Mouse (Mus musculus): ENCODE measurements around the gene Spats1. TPM values are rescaled to one million over a fixed set of nuclear protein-coding genes. Genes with fewer than 3 reads are reported as not detected.

Gene Spats1
- polyA plus RNA-seq, 2 experiments = 0.06 TPM

- Histone ChIP-seq H3K9me3 (ENCODE audit: control insufficient read depth, low read length) (no peaks in the 10 kb centered on the region), H3K27ac (no peak overlapping the region), H3K4me2 (ENCODE audit: low read depth) (no peak overlapping the region), H3K4me1 (replicated peaks; ENCODE audit: control insufficient read depth in 2 of 2, insufficient read depth in 2 of 2, low read length in 1 of 2) (no peaks in the 10 kb centered on the region), H3K4me3 (ENCODE audit: insufficient read depth in 1 of 2, low read depth in 2 of 2, low read length in 2 of 2) (no peak overlapping the region), H3K9ac (replicated peaks) (no peak overlapping the region), H3K27me3 (ENCODE audit: control insufficient read depth, insufficient read depth, low read length) (no peaks in the 10 kb centered on the region), H3K36me3 (replicated peaks; ENCODE audit: control insufficient read depth, insufficient read depth, low read depth) (no peaks in the 10 kb centered on the region)
- DNase-seq (ENCODE audit: low read depth in 3 of 3, low spot score in 3 of 3) = no peak
- ATAC-seq (ENCODE audit: insufficient read depth) = no peak
- WGBS (ENCODE audit: insufficient replicate concordance) = 53% methylated on average over 13 of the region's 13 CpGs
- no peak for TF ChIP-seq EP300 (IDR thresholded peaks at IDR 0.05; ENCODE audit: low read depth)
- no peak for TF ChIP-seq CTCF (IDR thresholded peaks at IDR 0.05; ENCODE audit: low read depth)
Observed at GRCm38 (mm10) chr17:45490532-45491154, 15.4 kb upstream of the Spats1 start.

DNA sequence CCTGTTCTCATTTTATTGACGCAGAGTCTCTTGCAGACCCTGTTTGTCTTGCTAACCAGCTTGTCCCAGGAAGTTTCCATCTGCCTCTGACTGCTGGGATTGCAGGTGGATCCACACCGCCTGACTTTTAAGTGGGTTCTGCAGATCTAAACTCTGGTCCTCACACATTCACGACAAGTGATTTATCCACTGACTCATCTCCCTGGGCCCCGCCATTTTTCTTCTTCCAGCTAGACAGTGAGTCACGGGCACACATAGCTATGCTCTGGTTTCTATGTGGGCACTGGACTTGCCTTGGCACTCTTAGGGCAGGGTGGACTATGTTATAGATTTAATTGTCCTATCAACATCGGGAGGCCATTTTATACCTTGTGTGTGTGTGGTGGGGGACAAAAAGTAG lies 14.5 kb upstream of the Spats1 start:
- Histone ChIP-seq H3K27ac (no peak overlapping the region), H3K4me3 (ENCODE audit: insufficient read depth in 1 of 2, low read depth in 2 of 2, low read length in 2 of 2) (no peak overlapping the region), H3K27me3 (ENCODE audit: control insufficient read depth, insufficient read depth, low read length) (no peaks in the 10 kb centered on the region), H3K4me2 (ENCODE audit: low read depth) (no peak overlapping the region), H3K9me3 (ENCODE audit: control insufficient read depth, low read length) (no peaks in the 10 kb centered on the region), H3K9ac (replicated peaks) (no peak overlapping the region), H3K36me3 (replicated peaks; ENCODE audit: control insufficient read depth, insufficient read depth, low read depth) (no peaks in the 10 kb centered on the region), H3K4me1 (replicated peaks; ENCODE audit: control insufficient read depth in 2 of 2, insufficient read depth in 2 of 2, low read length in 1 of 2) (no peaks in the 10 kb centered on the region)
- ATAC-seq (ENCODE audit: insufficient read depth) = no peak
- TF ChIP-seq CTCF (IDR thresholded peaks at IDR 0.05; ENCODE audit: low read depth) (no peak), EP300 (IDR thresholded peaks at IDR 0.05; ENCODE audit: low read depth) (no peak)
- 66% methylated on average over 6 of the region's 6 CpGs for WGBS (ENCODE audit: insufficient replicate concordance)
- no peak for DNase-seq (ENCODE audit: low read depth in 3 of 3, low spot score in 3 of 3)

DNA sequence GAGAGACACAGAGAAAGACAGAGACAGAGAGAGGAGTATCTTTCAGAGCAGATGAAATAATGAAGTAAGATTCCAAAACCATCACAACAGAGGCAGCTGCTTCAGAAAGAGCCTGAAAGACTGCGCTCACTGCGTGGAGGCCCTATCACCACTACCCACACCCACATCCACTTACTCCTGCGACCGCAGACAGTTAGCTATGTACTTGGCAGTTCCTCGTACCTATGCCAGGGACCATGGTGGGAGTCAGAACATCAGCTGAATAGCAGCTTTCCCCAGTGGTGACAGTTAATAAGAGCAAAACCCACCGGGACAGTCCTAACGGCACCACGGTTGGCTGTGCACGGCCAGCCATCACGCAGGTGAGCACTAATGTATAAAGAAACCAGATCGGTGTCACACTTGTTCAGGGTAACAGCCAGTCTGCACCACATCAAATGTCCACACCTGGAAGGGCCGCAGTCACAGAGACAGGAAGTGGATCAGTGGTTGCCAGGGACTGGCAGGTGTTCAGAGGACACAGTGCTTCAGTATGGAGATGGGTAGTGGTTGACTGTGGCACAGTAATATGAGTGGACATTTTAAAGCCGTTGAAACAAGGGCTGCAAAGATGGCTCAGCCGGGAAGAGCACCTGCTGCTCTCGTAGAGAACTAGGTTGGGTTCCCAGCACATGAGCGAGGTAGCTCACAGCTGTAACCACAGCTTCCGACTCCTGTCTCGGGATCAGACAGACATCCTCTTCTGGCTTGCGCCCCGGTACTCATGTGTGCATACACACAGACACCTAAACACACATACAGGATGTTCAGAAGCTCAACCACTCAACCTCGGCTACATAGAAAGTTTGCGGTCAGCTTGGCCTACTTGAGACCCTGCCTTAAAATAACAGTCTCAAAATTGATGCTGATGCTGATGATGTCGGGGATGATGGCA lies 13.4 kb upstream of the Spats1 start:
- Histone ChIP-seq H3K27me3 (ENCODE audit: control insufficient read depth, insufficient read depth, low read length) (no peaks in the 10 kb centered on the region), H3K9ac (replicated peaks) (no peak overlapping the region), H3K9me3 (ENCODE audit: control insufficient read depth, low read length) (no peaks in the 10 kb centered on the region), H3K4me3 (ENCODE audit: insufficient read depth in 1 of 2, low read depth in 2 of 2, low read length in 2 of 2) (no peak overlapping the region), H3K4me2 (ENCODE audit: low read depth) (no peak overlapping the region), H3K4me1 (replicated peaks; ENCODE audit: control insufficient read depth in 2 of 2, insufficient read depth in 2 of 2, low read length in 1 of 2) (no peaks in the 10 kb centered on the region), H3K36me3 (replicated peaks; ENCODE audit: control insufficient read depth, insufficient read depth, low read depth) (no peaks in the 10 kb centered on the region), H3K27ac (no peak overlapping the region)
- DNase-seq (ENCODE audit: low read depth in 3 of 3, low spot score in 3 of 3) = no peak
- 62% methylated on average over 23 of the region's 23 CpGs for WGBS (ENCODE audit: insufficient replicate concordance)
- TF ChIP-seq EP300 (IDR thresholded peaks at IDR 0.05; ENCODE audit: low read depth) (no peak), CTCF (IDR thresholded peaks at IDR 0.05; ENCODE audit: low read depth) (no peak)
- ATAC-seq (ENCODE audit: insufficient read depth) = no peak

DNA sequence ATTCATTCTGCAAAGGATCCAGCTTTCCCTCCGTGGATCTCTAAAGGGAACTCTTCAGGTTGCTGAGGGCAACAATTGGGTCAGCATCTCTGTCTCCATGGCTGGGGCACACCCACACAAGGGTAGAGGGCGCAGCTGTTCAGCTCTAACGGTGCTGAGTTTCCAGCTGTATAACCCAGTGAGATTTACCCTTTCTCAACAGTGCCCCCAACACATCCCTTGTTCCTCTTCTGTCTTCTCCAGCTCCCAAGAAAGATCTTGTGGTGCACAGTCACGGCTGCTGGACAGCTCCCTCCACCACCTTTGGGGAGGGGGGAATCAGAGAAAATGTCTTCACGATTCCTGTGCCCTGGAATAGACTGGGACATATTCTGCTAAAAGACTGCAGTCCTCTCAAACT lies 12.0 kb upstream of the Spats1 start:
- Histone ChIP-seq H3K4me1 (replicated peaks; ENCODE audit: control insufficient read depth in 2 of 2, insufficient read depth in 2 of 2, low read length in 1 of 2) (no peaks in the 10 kb centered on the region), H3K27me3 (ENCODE audit: control insufficient read depth, insufficient read depth, low read length) (no peaks in the 10 kb centered on the region), H3K4me2 (ENCODE audit: low read depth) (no peak overlapping the region), H3K9me3 (ENCODE audit: control insufficient read depth, low read length) (no peaks in the 10 kb centered on the region), H3K36me3 (replicated peaks; ENCODE audit: control insufficient read depth, insufficient read depth, low read depth) (no peaks in the 10 kb centered on the region), H3K4me3 (ENCODE audit: insufficient read depth in 1 of 2, low read depth in 2 of 2, low read length in 2 of 2) (no peak overlapping the region), H3K9ac (replicated peaks) (no peak overlapping the region), H3K27ac (no peak overlapping the region)
- 9% methylated on average over 5 of the region's 5 CpGs for WGBS (ENCODE audit: insufficient replicate concordance)
- DNase-seq (ENCODE audit: low read depth in 3 of 3, low spot score in 3 of 3) = no peak
- TF ChIP-seq CTCF (IDR thresholded peaks at IDR 0.05; ENCODE audit: low read depth) = no peak
- TF ChIP-seq EP300 (IDR thresholded peaks at IDR 0.05; ENCODE audit: low read depth) = no peak
- no peak for ATAC-seq (ENCODE audit: insufficient read depth)

DNA sequence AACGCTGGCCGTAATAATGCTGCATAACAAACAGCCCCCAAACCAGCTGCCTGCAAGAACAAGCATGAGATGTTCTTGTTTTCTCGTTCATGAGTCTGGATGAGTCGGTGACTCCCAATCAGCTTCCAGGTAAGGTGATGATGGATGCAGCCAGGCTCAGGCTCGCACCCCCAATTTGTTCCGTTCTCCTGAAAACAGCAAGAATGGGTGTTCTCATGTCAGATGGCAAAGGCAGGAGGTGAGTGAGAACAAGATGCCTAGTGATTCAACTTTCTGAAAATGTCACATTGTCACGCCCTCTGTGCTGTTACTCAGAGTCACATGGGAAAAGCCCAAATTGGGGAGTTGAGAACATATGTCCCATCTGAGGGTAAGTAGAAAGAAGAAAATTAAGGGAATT lies 10.4 kb upstream of the Spats1 start:
- ATAC-seq (ENCODE audit: insufficient read depth) (no peak), DNase-seq (ENCODE audit: low read depth in 3 of 3, low spot score in 3 of 3) (no peak)
- WGBS (ENCODE audit: insufficient replicate concordance) = 67% methylated on average over 7 of the region's 7 CpGs
- Histone ChIP-seq H3K27ac (no peak overlapping the region), H3K27me3 (ENCODE audit: control insufficient read depth, insufficient read depth, low read length) (no peaks in the 10 kb centered on the region), H3K9me3 (ENCODE audit: control insufficient read depth, low read length) (no peaks in the 10 kb centered on the region), H3K4me2 (ENCODE audit: low read depth) (no peak overlapping the region), H3K9ac (replicated peaks) (no peak overlapping the region), H3K4me3 (ENCODE audit: insufficient read depth in 1 of 2, low read depth in 2 of 2, low read length in 2 of 2) (no peak overlapping the region), H3K4me1 (replicated peaks; ENCODE audit: control insufficient read depth in 2 of 2, insufficient read depth in 2 of 2, low read length in 1 of 2) (no peaks in the 10 kb centered on the region), H3K36me3 (replicated peaks; ENCODE audit: control insufficient read depth, insufficient read depth, low read depth) (no peaks in the 10 kb centered on the region)
- no peak for TF ChIP-seq EP300 (IDR thresholded peaks at IDR 0.05; ENCODE audit: low read depth)
- no peak for TF ChIP-seq CTCF (IDR thresholded peaks at IDR 0.05; ENCODE audit: low read depth)
